Mouse (Mus musculus): ENCODE measurements around the gene Dcakd. TPM values are rescaled to one million over a fixed set of nuclear protein-coding genes. Genes with fewer than 3 reads are reported as not detected.

The Dcakd gene
- polyA plus RNA-seq, 1 experiment from 2014 or later, result 95.9 TPM

DNA sequence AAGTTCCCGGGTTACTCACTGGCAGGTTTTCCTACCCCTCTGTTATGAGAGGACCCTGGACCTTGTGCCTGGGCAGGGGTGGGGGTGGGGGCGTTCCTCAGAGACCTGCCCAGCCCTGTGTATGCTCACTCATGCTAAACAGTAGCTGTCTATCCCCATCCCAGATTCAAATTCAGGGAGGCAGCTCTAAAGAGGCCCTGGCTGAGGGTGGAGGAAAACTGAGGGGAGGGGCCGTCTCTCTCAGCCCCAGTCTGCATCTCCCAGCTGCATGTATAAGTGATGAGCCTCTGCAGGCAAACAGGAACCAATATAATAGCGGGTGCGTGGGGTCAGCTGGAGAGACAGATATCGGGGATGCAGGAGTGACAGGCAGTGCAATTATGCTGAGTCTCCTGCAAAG lies 75.2 kb downstream of the Dcakd start:
- no peak overlapping the region for H3K4me3 ChIP-seq
- H3K9me3 ChIP-seq, result no peaks in the 10 kb centered on the region
- H3K27me3 ChIP-seq (replicated peaks), result peaks cover 79% of the 10 kb centered on the region
- no peak overlapping the region for H3K4me2 ChIP-seq
- H3K27ac ChIP-seq (replicated peaks), result no peak overlapping the region
- H3K4me1 ChIP-seq, result peaks cover 38% of the 10 kb centered on the region
- H3K36me3 ChIP-seq, result no peaks in the 10 kb centered on the region
- H3K9ac ChIP-seq, result no peak overlapping the region
- 36% methylated on average over 6 of the region's 6 CpGs for WGBS
- no peak for ATAC-seq (ENCODE audit: extremely low read depth, insufficient number of reproducible peaks, low FRiP score, low TSS enrichment)

DNA sequence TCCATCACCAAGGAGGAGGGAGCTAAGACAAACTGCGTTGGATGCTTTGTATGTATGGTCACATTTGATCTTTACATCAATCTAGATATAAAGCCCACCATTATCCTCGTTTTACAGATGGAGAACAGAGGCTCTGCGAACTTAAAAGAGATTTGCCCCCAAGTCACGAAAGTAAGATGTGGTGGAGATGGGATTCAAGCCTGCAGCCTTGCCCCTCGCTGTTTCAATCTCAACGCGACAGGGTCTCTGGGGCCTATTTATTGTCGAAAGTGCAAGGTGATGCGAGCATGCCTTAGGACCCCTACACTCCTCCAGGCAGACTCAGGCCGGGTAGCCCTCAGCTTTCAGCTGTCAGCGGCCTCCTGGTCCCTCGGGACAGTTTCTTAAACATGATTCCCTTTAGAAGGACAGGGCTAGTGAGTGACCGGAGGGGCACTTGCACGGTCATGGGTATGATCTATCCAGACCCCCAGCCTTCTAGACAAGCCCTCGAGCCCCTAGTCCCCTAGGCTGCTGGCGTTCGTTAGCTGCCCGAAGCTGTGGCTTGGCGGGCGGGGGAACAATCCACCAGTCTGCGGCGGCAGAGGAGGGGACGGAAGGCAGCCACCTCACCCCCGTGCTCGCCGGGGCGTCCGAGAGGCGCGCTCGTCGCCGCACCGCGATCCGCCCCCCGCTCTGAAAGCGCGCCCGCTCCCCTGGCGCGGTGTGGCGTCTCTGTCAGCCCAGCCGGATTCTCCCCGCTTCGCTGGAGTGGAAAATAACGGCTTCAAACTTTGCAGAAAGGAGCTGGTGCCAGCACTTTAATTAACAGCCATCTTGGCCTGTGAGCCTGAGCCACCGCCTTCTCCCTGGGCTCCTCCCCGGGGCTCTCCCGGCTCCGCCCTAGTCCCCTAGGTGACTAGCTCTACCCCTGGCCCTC lies 79.8 kb downstream of the Dcakd start:
- peak overlapping the region; percentile 64 for H3K4me3 ChIP-seq
- ATAC-seq (ENCODE audit: extremely low read depth, insufficient number of reproducible peaks, low FRiP score, low TSS enrichment), result no peak
- peak overlapping the region; percentile 82 for H3K9ac ChIP-seq
- H3K4me1 ChIP-seq, result peaks cover 41% of the 10 kb centered on the region
- no peaks in the 10 kb centered on the region for H3K9me3 ChIP-seq
- H3K27me3 ChIP-seq (replicated peaks), result peaks cover 100% of the 10 kb centered on the region
- 1% methylated on average over 51 of the region's 51 CpGs for WGBS
- no peak overlapping the region for H3K27ac ChIP-seq (replicated peaks)
- peak overlapping the region; percentile 87 for H3K4me2 ChIP-seq
- no peaks in the 10 kb centered on the region for H3K36me3 ChIP-seq

DNA sequence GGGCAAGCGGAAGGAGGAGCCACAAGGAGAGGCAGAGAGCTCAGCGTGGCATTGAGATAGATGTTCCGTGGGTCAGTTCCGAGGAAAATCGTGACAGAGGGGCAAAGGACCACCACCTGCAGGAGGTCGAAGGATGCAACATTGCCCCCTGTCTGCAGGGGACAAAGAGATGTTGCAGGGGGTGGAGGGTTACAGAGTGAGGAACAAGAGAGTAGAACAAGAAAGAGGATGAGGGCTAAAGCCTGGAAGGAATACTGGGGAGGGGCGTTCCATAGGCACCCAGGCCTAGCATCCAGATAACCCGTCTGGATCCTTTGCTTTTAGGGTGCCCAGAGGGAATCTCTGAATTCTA lies 81.2 kb downstream of the Dcakd start:
- Histone ChIP-seq H3K9me3 (no peaks in the 10 kb centered on the region), H3K4me2 (peak overlapping the region; percentile 73), H3K4me1 (peaks cover 41% of the 10 kb centered on the region), H3K4me3 (peak overlapping the region; percentile 51), H3K9ac (no peak overlapping the region), H3K36me3 (no peaks in the 10 kb centered on the region), H3K27me3 (replicated peaks) (peaks cover 100% of the 10 kb centered on the region), H3K27ac (replicated peaks) (no peak overlapping the region)
- ATAC-seq (ENCODE audit: extremely low read depth, insufficient number of reproducible peaks, low FRiP score, low TSS enrichment), result no peak
- 6% methylated on average over 8 of the region's 8 CpGs for WGBS

DNA sequence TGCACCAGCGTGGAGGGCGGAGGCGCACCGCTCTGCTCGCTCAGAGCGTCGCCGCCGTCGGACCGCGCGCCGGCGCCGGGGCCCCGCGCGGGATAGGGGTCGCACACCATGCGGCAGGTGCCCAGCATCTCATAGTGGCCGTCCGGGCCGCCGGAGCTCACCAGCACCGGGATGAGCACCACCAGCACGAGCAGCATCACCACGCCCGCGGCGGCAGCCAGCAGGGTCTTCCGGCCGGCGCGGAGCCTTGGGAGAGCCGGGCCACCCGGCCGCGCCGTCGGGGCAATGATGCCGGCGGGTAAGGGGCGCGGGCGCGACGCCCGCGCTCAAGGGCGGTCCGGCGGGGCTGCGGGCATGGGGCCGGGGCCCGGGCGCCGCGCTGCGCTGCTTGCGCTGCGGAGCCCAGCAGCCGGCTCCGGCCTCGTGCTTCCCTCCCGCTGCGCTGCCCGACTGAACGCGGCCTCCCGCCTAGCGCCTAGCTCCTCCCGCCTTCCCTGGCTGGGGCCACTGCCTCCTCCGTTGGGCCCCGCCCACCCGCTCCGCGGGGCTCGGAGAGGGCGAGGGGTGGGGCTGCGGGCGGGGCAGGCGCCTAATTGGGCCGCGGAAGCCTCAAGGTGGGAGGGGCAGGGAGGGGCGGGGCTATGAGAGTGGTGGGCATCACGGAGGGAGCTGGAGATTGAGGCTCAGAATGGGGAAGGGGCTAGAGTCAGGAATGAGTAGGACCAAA lies 81.7 kb downstream of the Dcakd start, which contains the start of gene C1ql1:
Gene C1ql1, minus strand, starts transcription at position 424 of the 727 bp plus-strand sequence.
- no peak within 1 kb of the TSS for H3K27ac ChIP-seq (replicated peaks)
- ATAC-seq (ENCODE audit: extremely low read depth, insufficient number of reproducible peaks, low FRiP score, low TSS enrichment), result peak; percentile 78; the same call in 1 of the 2 replicates
- H3K4me3 ChIP-seq, result peak within 1 kb of the TSS; percentile 51
- no peaks in the 10 kb centered on the region for H3K9me3 ChIP-seq
- H3K9ac ChIP-seq, result peak within 1 kb of the TSS; percentile 67
- no peaks in the 10 kb centered on the region for H3K36me3 ChIP-seq
- peak within 1 kb of the TSS; percentile 73 for H3K4me2 ChIP-seq
- peaks cover 100% of the 10 kb centered on the region for H3K27me3 ChIP-seq (replicated peaks)
- WGBS, result under 1% methylated on average over 87 of the region's 87 CpGs
- H3K4me1 ChIP-seq, result peaks cover 41% of the 10 kb centered on the region

DNA sequence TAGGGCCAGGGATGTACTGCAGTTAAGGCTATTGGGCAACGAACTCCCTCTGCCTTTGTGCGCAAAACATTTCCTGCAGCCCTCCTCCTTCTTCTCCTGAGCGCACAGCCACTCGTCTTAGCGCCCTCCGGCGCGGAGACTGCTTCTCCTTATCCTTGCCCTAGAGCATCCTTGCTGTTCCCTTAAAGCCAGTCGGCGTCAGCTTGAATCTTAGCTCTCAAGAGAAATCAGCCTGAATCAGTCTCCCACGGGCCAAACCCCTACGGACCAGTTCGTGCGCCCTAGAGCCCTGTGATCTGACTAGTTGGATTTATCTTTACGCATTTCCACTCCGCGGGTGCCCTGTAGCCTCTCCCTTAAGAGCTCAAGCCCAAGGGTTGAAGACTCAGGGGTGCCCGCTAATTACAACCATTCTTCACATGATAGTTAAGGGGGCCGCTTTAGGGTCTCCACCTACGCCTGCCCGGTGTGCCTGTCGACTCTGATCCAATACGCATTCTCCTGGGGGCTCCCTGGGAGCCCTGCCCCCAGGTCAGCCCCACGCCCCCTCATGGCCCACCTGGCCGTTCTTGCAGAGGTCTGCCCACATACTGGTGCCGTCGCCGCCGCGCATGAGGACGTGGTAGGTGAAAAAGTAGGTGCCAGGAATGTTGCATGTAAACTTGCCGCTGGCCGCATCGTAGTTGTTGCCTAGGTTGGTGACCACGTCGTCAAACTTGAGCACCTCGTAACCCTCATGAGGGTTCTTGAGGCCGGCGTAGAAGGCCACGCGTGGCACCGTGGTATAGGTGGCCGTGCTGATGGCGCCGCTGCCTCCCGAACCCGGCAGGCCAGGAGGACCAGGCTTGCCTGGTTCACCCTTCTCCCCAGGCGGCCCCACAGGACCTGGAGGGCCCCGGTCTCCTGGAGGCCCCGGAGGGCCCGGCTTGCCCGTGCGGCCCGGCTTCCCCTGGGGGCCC lies 82.5 kb downstream of the Dcakd start:
- WGBS, result 2% methylated on average over 54 of the region's 54 CpGs
- peak overlapping the region; percentile 51 for H3K4me3 ChIP-seq
- peaks cover 48% of the 10 kb centered on the region for H3K4me1 ChIP-seq
- peaks cover 98% of the 10 kb centered on the region for H3K27me3 ChIP-seq (replicated peaks)
- no peak overlapping the region for H3K27ac ChIP-seq (replicated peaks)
- no peaks in the 10 kb centered on the region for H3K9me3 ChIP-seq
- ATAC-seq (ENCODE audit: extremely low read depth, insufficient number of reproducible peaks, low FRiP score, low TSS enrichment), result no peak
- H3K36me3 ChIP-seq, result no peaks in the 10 kb centered on the region
- H3K4me2 ChIP-seq, result peak overlapping the region; percentile 73
- peak overlapping the region; percentile 67 for H3K9ac ChIP-seq

Small RNAs within 50 kb of the gene (microRNA-seq; reads per million reads assigned to microRNA genes)
- not detected for gene Mir6931

Other genes with a start within 250 kb of the Dcakd start
- 46.5 and 50.3 TPM in 2 replicates for gene Gjc1, start 208.6 kb downstream of the Dcakd start, polyA plus RNA-seq (2015; fragmentation: Nextera tagmentation; extraction: Ambion mirVana)
- not detected in 2 replicates for gene Higd1b, start 192.5 kb downstream of the Dcakd start, polyA plus RNA-seq (2015; fragmentation: Nextera tagmentation; extraction: Ambion mirVana)
- 119 and 125 TPM in 2 replicates for gene Eftud2, start 147.3 kb downstream of the Dcakd start, polyA plus RNA-seq (2015; fragmentation: Nextera tagmentation; extraction: Ambion mirVana)
- 0.71 and 0.88 TPM in 2 replicates for gene Ccdc103, start 147.1 kb downstream of the Dcakd start, polyA plus RNA-seq (2015; fragmentation: Nextera tagmentation; extraction: Ambion mirVana)
- gene Fam187a, start 143.2 kb downstream of the Dcakd start, polyA plus RNA-seq (2015; fragmentation: Nextera tagmentation; extraction: Ambion mirVana), result not detected in 2 replicates
- gene Gfap, start 127.4 kb downstream of the Dcakd start, polyA plus RNA-seq (2015; fragmentation: Nextera tagmentation; extraction: Ambion mirVana), result 0.19 and 0.38 TPM in 2 replicates
- 7.0 and 7.3 TPM in 2 replicates for gene Kif18b, start 103.2 kb downstream of the Dcakd start, polyA plus RNA-seq (2015; fragmentation: Nextera tagmentation; extraction: Ambion mirVana)
- 0.71 and 0.74 TPM in 2 replicates for gene C1ql1, start 81.6 kb downstream of the Dcakd start, polyA plus RNA-seq (2015; fragmentation: Nextera tagmentation; extraction: Ambion mirVana)
- 39.7 and 47.3 TPM in 2 replicates for gene Nmt1, start 143 bp downstream of the Dcakd start, polyA plus RNA-seq (2015; fragmentation: Nextera tagmentation; extraction: Ambion mirVana)
- 7.8 and 8.7 TPM in 2 replicates for gene Plcd3, start 73.3 kb upstream of the Dcakd start, polyA plus RNA-seq (2015; fragmentation: Nextera tagmentation; extraction: Ambion mirVana)
- 12.0 and 14.3 TPM in 2 replicates for gene Acbd4, start 73.3 kb upstream of the Dcakd start, polyA plus RNA-seq (2015; fragmentation: Nextera tagmentation; extraction: Ambion mirVana)
- 2.8 and 3.0 TPM in 2 replicates for gene Hexim1, start 87.9 kb upstream of the Dcakd start, polyA plus RNA-seq (2015; fragmentation: Nextera tagmentation; extraction: Ambion mirVana)
- 5.7 and 6.2 TPM in 2 replicates for gene Hexim2, start 104.1 kb upstream of the Dcakd start, polyA plus RNA-seq (2015; fragmentation: Nextera tagmentation; extraction: Ambion mirVana)
- gene Fmnl1, start 142.8 kb upstream of the Dcakd start, polyA plus RNA-seq (2015; fragmentation: Nextera tagmentation; extraction: Ambion mirVana), result 2.0 and 2.6 TPM in 2 replicates
- gene 1700023F06Rik, start 180.2 kb upstream of the Dcakd start, polyA plus RNA-seq (2015; fragmentation: Nextera tagmentation; extraction: Ambion mirVana), result not detected in 2 replicates
- gene Spata32, start 190.1 kb upstream of the Dcakd start, polyA plus RNA-seq (2015; fragmentation: Nextera tagmentation; extraction: Ambion mirVana), result not detected in 2 replicates
- 1.8 and 1.9 TPM in 2 replicates for gene Map3k14, start 239.1 kb upstream of the Dcakd start, polyA plus RNA-seq (2015; fragmentation: Nextera tagmentation; extraction: Ambion mirVana)

All from heart, embryonic 13.5 days (tissue).